Mouse (Mus musculus) brain, embryonic 14.5 days (tissue): ENCODE results near the gene Ext2. TPM values are rescaled to one million over a fixed set of nuclear protein-coding genes. Genes with fewer than 3 reads are reported as not detected.

ENCODE experiments used
- DNase-seq: peaks from one replicate; pipeline ENCODE4 v3.0.0-alpha.2; 2011; ENCODE audit warnings: low read depth
- CTCF ChIP-seq: fragments of 200-500 bp; IDR thresholded peaks from 2 replicates; pipeline ENCODE4 v1.5.1; 2012; ENCODE audit warnings: inconsistent platforms, mild to moderate bottlenecking, moderate library complexity, borderline replicate concordance; ENCODE audit not compliant: insufficient read depth, insufficient read length; ENCODE audit errors: extremely low read depth
- POLR2A ChIP-seq: fragments of 200-500 bp; IDR thresholded peaks from 2 replicates; pipeline ENCODE4 v1.6.1; 2012; ENCODE audit warnings: mild to moderate bottlenecking, inconsistent platforms, borderline replicate concordance; ENCODE audit not compliant: poor library complexity, insufficient read depth, insufficient read length, severe bottlenecking; ENCODE audit errors: extremely low read depth
- polyA plus RNA-seq: library from polyadenylated mRNA; depleted of rRNA; stranded (reverse); fragments of >200 nt; gene quantifications from 2 replicates; pipeline ENCODE4 v1.2.3, GENCODE M21; 2012

Gene Ext2
- polyA plus RNA-seq, 1 experiment = 49.9 TPM

DNA sequence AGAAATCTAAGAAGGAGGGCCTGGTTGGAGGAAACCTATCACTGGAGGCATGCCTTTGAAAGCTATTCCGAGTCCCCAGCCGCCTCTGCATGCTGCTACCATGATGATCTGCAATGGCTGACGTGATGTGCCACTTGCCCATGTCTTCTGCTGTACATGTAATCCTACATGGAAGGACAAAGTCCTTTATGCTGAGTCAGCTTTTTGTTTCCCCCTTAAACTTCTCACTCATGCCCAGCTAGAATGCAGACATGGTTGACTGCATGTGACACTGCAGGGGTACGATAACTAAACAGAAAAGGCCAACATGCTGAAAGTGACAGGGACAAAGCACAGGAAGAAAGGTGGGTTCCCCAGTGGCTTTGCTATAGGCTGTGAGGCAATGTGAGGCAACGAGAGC is 56.6 kb downstream of the Ext2 start:
- TF ChIP-seq CTCF = no peak
- TF ChIP-seq POLR2A = no peak
- DNase-seq = no peak

- DNase-seq = no peak
- TF ChIP-seq POLR2A (no peak), CTCF (no peak)
Observed at GRCm38 (mm10) chr2:93764211-93764610, 58.2 kb downstream of the Ext2 start.

- TF ChIP-seq POLR2A = no peak
- TF ChIP-seq CTCF = no peak
- DNase-seq = no peak
Observed at GRCm38 (mm10) chr2:93760389-93760788, 62.0 kb downstream of the Ext2 start.

DNA sequence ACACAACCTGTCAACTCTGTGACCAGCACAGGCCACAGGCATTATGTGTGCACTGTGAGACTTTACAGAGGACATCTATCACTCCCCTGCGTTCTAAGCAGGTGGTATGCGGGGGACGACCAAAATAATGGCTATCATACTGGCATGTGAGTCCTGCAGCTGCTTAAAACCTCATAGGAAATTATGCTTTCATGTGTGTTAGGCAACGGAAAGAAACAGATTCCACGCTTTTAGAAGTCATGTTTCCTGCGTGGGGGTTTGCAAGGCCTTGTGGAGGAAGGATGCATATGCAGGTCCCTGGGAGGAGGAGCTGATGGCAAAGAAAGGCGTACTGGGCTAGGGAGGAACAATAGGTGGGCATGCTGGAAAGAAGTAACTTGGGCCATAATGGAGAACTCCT is 63.2 kb downstream of the Ext2 start:
- no peak for TF ChIP-seq POLR2A
- no peak for TF ChIP-seq CTCF
- DNase-seq = no peak

GRCm38 (mm10) chr2:93758298-93758697 is 64.1 kb downstream of the Ext2 start:
- TF ChIP-seq POLR2A (no peak), CTCF (no peak)
- DNase-seq = no peak

DNA sequence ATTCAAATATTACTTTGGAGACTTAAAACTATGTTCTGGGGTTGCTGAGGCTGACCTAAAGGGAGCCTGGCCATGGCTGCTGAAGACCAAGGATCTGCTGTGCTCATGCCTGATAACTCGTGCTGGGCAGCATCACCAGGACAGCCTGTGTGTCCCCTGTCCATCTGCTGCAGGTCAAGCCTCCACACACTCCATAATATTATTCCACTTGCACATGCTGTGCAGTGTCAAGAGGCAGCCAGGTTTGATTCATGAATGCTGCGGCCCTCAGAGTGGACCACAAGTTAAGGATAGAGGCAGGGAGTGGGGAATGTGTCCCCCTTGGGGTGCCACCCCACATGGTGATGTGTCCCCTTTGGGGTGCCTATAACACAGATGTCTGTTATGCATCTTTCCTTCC is 68.0 kb downstream of the Ext2 start:
- TF ChIP-seq POLR2A = no peak
- TF ChIP-seq CTCF = no peak

GRCm38 (mm10) chr2:93753147-93753758 is 69.1 kb downstream of the Ext2 start:
- TF ChIP-seq CTCF = no peak
- no peak for TF ChIP-seq POLR2A
- no peak for DNase-seq

More for the DNA sequence above, 68.0 kb downstream of the Ext2 start:
- DNase-seq = no peak

- DNase-seq = peak; percentile 17
- TF ChIP-seq POLR2A = no peak
- no peak for TF ChIP-seq CTCF
Observed at GRCm38 (mm10) chr2:93749709-93750108, 72.7 kb downstream of the Ext2 start.

DNA sequence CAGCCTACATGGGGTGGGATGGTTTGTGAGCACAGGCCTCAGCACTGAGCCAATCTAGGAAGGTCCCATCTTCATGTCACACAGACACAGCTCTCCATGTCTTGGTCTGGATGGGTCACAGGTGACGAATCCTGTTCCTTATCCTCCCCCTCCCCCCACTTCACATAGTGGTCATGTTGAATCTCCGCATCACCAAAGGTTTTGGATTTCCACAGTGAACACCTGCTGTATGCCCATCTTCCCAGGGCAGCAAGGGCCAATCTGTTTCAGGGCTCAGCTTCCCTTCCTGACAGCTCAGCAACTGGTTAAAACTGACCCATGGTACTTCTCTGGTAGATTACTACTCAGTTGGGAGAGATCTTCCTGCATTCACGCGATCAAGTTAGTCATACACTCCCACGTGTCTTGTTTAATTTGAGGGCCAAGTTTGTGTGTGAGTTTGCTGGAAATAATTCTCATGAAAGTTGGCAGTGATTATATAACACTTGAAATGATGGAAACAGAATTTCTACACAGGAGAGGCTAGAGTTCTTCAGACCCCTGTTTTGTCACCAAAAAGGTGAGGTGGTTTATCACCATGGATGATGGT is 74.7 kb downstream of the Ext2 start:
- DNase-seq = no peak
- TF ChIP-seq CTCF (no peak), POLR2A (no peak)

DNA sequence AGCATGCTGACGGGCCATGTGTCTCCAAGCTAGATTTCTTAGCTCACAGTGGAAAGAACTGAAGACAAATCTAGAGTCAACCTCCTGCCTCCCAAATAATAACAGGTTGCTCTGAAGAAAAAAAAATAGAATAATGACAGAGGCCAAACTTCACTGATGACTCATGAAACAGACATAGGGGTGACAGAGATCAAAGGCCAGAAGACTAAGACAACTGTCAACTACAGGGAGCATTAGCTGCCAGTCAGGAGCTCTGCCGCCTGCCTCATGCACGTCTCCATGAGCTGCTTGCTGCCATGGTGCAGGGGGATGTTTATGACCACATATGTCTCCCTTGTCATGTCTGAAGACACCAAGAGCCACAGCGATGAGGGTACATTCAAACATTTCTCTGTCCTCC is 75.7 kb downstream of the Ext2 start:
- no peak for DNase-seq
- TF ChIP-seq CTCF (no peak), POLR2A (no peak)

DNA sequence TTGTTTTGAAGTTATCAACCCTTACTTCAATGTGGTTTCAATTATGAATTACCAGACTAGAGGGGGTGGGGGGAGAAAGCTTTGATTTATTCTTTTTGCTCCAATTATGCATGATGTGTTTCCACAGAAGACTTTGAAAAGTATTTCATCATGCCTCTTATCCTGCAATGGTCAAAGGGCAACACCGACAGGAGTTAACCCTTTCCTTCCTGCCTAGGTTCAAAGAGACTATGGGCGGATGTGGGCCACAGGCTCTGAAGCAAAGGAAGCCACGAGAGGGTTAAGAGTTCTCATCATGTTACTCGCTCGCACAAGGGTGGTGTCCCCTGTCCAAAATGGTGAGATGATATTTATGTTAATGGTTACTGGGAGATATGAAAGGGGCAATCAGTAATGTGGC is 76.2 kb downstream of the Ext2 start:
- no peak for DNase-seq
- no peak for TF ChIP-seq POLR2A

DNA sequence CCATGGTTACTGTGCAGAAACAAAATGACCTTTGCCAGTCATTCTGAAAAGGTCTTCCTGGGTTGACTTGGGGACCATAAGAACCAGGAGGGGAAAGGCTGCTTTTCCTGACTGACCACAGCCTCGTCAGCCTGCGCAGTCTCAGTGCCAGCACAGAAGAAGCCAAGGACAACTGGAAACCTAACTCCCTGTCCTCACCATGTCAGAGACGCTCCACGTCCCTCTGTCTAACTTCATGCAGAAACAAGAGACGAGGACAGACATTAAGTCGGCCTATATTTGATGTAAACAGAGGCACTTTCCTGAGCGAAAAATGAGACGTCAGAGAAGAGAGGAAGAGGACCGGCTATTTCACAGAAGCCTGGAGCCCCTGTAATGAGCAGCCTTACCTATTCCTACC is 76.6 kb downstream of the Ext2 start:
- TF ChIP-seq CTCF (no peak), POLR2A (no peak)
- DNase-seq = no peak

- peak; percentile 77 for DNase-seq
- TF ChIP-seq CTCF (no peak), POLR2A (no peak)
Observed at GRCm38 (mm10) chr2:93744346-93745229, 77.8 kb downstream of the Ext2 start.
